Mouse (Mus musculus) brain, embryonic 14.5 days (tissue): Measurements from ENCODE around the gene Ttll11.

Experiments
- CTCF ChIP-seq: fragments of 200-500 bp; IDR thresholded peaks from 2 replicates; pipeline ENCODE4 v1.5.1; 2012; ENCODE audit warnings: inconsistent platforms, mild to moderate bottlenecking, moderate library complexity, borderline replicate concordance; ENCODE audit not compliant: insufficient read depth, insufficient read length; ENCODE audit errors: extremely low read depth
- POLR2A ChIP-seq: fragments of 200-500 bp; IDR thresholded peaks from 2 replicates; pipeline ENCODE4 v1.6.1; 2012; ENCODE audit warnings: mild to moderate bottlenecking, inconsistent platforms, borderline replicate concordance; ENCODE audit not compliant: poor library complexity, insufficient read depth, insufficient read length, severe bottlenecking; ENCODE audit errors: extremely low read depth

GRCm38 (mm10) chr2:36002188-36002587 is 22.5 kb upstream of the Ttll11 start:
- TF ChIP-seq CTCF (no peak), POLR2A (no peak)
